Comparison of ENCODE assay signal across 35 mouse cellular contexts in genomic region chr11:34995515-34995914, GRCm38 (mm10).
"Had no signal": no experiment of that assay in that cellular context is flagged by ENCODE, and none has a peak within 500 bp of the region (broad histone marks: within the 10 kb centered on the region; RNA-seq: fewer than 3 reads in every experiment).

No protein-coding gene starts in this region.

- H3K27ac ChIP-seq: heart, adult 2 months; heart, embryonic 10.5 days; heart, embryonic 13.5 days; heart, embryonic 15.5 days; hindbrain, embryonic 10.5 days; hindbrain, embryonic 12.5 days; hindbrain, embryonic 13.5 days; hindbrain, embryonic 14.5 days; hindbrain, embryonic 15.5 days; hindbrain, postnatal 0 days; intestine, embryonic 15.5 days; kidney, embryonic 15.5 days; kidney, postnatal 0 days; layer of hippocampus, adult 2 months had no signal

- H3K9me3 ChIP-seq: heart, embryonic 10.5 days; heart, embryonic 12.5 days; heart, embryonic 13.5 days; heart, embryonic 15.5 days; hindbrain, embryonic 10.5 days; hindbrain, embryonic 12.5 days; hindbrain, embryonic 13.5 days; hindbrain, embryonic 15.5 days; intestine, embryonic 15.5 days; kidney, embryonic 15.5 days had no signal

- ATAC-seq: hindbrain, embryonic 16.5 days; hindbrain, postnatal 0 days; inflammation-experienced regulatory T-cells, adult 6 months; intestine, embryonic 15.5 days; intestine, embryonic 16.5 days; intestine, postnatal 0 days had no signal

- H3K4me1 ChIP-seq: heart, embryonic 10.5 days; heart, embryonic 12.5 days; heart, embryonic 13.5 days; heart, embryonic 15.5 days; hindbrain, embryonic 10.5 days; hindbrain, embryonic 12.5 days; hindbrain, embryonic 13.5 days; hindbrain, embryonic 15.5 days; intestine, embryonic 15.5 days; kidney, embryonic 15.5 days had no signal

- H3K36me3 ChIP-seq: heart, embryonic 10.5 days; heart, embryonic 12.5 days; heart, embryonic 13.5 days; heart, embryonic 15.5 days; hindbrain, embryonic 10.5 days; hindbrain, embryonic 12.5 days; hindbrain, embryonic 13.5 days; hindbrain, embryonic 15.5 days; intestine, embryonic 15.5 days; kidney, embryonic 15.5 days had no signal

- H3K27me3 ChIP-seq: heart, embryonic 12.5 days; heart, embryonic 13.5 days; heart, embryonic 15.5 days; hindbrain, embryonic 12.5 days; hindbrain, embryonic 13.5 days; hindbrain, embryonic 15.5 days; intestine, embryonic 15.5 days; kidney, embryonic 15.5 days had no signal

- H3K4me3 ChIP-seq: heart, adult 2 months; heart, embryonic 10.5 days; heart, embryonic 12.5 days; heart, embryonic 13.5 days; heart, embryonic 15.5 days; hindbrain, embryonic 10.5 days; hindbrain, embryonic 12.5 days; hindbrain, embryonic 13.5 days; hindbrain, embryonic 15.5 days; intestine, embryonic 15.5 days; kidney, embryonic 15.5 days; layer of hippocampus, adult 2 months had no signal

- H3K9ac ChIP-seq: heart, embryonic 12.5 days; heart, embryonic 13.5 days; heart, embryonic 15.5 days; hindbrain, embryonic 12.5 days; hindbrain, embryonic 13.5 days; hindbrain, embryonic 14.5 days; hindbrain, embryonic 15.5 days; intestine, embryonic 15.5 days; kidney, embryonic 15.5 days had no signal

- H3K4me2 ChIP-seq: heart, embryonic 11.5 days; heart, embryonic 12.5 days; heart, embryonic 13.5 days; heart, embryonic 15.5 days; hindbrain, embryonic 12.5 days; hindbrain, embryonic 13.5 days; hindbrain, embryonic 14.5 days; hindbrain, embryonic 15.5 days; intestine, embryonic 15.5 days; kidney, embryonic 15.5 days had no signal

- DNase-seq: heart, adult 2 months; heart, postnatal 10 days; heart, postnatal 14 days; heart, postnatal 36 days; heart, postnatal 4 days; kidney, adult 11 months; kidney, adult 18-20 months; kidney, adult 2 months; kidney, adult 8-10 months; kidney, adult 9 months; kidney, postnatal 10 days; kidney, postnatal 14 days; kidney, postnatal 25 days; kidney, postnatal 36 days; kidney, postnatal 4 days; layer of hippocampus, adult 9-11 months had no signal
